Mouse (Mus musculus) natural killer cell, adult 2 months (primary cell): ENCODE measurements at regions not wholly inside any gene's neighbourhood (a gene's known extent, or its start where the extent isn't known, plus 50 kb on each side); places are given as distances from the start of the nearest gene placed in this dataset.

Source experiments
- DNase-seq, 2 experiments: peaks; one replicate each; pipeline ENCODE4 v3.0.0; 2022; ENCODE audit warnings: low spot score in 2 of 2

DNA sequence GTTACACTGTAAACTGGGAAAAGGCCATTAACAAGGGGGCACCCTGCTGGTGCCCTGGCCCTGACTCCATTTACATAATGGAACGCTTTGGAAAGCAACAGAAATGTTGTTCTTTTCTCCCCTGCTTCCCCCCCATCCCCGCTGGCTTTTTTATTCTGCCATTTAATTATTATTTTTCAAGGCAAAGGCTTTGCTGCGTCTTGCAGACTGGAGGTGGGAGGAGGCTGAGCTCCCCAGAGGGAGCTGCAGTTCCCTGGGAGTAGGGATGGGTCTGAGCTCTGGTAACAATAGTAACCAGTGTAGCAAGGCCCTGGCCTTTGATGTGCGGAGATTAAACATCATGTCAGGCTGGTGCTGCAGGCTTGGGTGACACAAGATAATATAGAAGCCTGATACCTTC, 168.6 kb downstream of the Gadd45g start:
- DNase-seq = no peak

DNA sequence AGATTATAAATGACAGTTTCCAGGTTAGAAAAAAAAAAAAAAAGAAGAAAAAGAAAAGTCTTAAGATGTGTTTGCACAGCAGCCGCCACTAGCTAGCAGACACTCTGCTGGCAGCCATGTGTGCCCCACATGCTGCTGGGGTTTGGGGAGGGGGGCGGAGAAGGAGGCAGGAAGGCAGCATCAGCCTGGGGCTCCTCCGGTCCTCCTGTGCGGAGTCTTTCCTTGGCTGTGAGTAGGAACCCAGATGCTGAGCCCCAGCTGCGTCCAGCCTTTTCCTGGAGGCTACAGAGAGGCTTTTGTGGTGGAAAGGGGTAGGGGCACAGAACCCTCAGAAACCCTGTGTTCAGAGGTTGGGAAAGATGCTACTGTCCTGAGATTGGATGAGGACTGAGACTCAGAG, 169.0 kb downstream of the Gadd45g start:
- no peak for DNase-seq

GRCm38 (mm10) chr13:52017598-52018190, 171.2 kb downstream of the Gadd45g start:
- no peak for DNase-seq

DNA sequence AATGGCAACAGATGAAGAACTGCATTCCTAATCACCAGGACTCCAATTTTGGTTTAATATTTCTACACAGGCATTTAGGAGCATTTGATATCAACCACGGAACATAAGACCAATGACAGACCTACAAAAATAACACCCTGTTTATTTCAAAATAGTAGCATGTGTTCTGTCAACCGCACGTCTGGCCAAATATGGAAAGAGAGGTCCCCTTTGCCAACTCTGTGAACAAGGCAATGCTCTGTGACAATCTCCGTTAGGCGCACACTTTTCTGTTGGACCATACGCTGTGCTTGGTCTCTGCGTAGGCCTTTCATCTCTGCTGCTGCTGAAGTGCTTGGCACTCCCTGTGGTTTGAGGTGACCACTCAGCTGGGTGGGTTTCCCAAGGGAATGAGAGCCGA, 173.2 kb downstream of the Gadd45g start:
- DNase-seq = no peak

DNA sequence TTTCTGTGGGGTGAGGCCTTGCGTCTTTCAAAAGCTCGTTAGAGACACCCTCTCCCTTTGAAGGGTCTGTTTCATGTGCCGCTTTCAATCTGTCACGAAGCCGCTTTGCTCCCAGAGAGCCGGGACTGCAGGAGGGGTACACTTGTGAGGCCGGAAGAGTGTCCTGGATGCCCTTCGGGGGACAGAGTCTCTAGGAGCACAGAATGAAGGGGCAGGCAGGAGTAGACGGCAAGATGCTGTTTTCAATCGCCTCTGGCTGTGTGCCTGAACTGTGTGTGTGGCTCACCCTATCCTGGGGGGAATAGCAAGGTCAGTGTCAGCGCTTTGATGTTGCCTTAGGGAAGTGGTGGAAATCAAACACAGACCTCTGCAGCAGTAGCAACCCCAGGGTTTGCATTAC, 174.7 kb downstream of the Gadd45g start:
- DNase-seq = no peak

DNA sequence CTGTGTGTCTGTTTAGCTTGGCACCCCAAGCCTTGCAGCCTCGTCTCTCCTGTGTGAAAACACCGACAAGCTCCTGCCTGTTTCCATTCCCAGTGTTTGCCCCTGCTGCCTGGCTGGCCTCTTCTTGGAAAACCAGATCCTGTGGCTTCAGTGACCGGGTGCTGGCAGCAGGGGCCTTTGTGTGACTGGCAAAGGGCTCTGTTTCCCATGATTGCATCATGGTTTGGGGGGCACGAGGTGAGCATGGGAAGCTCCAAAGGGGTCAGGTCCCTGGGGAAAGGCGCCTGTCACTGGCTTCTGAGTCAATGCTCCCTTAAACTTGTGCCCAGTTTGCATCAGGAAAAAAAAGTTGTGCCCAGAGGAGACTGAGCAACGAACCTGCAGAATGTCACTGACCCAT, 175.3 kb downstream of the Gadd45g start:
- DNase-seq = no peak

DNA sequence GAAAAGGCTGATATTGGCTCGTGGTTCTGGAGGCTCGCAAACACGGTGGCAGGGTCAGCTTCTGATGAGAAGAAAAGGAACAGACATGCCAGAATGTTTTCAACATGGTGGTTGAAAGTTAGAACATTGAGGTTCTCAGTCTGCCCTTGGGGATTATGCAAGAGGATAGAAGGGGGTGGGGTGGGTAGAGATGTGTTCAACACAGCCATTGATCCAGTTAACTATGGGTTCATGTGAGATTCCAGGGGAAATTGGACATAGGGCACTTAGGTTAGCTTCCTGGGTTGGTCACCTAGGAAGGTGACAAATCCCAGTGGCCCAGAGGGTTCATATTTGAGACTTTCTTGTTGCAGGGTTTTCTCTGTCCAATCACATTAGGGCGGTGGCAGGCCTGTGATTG, 176.1 kb downstream of the Gadd45g start:
- no peak for DNase-seq

DNA sequence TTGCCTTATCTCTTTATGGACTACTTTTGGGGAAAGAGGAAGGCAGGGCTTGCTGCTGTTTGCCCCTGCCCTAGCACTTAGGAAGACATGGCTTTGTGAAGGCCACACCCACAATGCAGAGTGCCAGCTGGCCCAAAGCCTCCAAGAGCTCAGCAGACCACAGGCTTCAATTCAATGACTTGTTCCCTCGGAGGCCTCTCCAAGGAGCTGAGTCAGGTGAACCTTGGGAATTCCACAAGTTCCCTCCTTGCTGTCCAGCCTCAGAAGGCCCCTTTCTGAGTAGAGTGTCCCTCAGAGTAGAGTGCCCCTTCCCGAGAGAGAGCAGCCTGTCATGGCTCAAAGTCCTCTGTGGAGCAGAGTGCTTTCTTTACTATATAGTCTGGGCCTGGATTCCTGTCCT, 177.9 kb downstream of the Gadd45g start:
- DNase-seq = no peak

- no peak for DNase-seq
These were observed 178.5 kb downstream of the Gadd45g start for GRCm38 (mm10) chr13:52024832-52025481.

- DNase-seq = no peak
These were observed 179.0 kb downstream of the Gadd45g start for GRCm38 (mm10) chr13:52025482-52025848.

- peak; percentile 72 to 77 for DNase-seq
These were observed 179.8 kb downstream of the Gadd45g start for GRCm38 (mm10) chr13:52026291-52026690.

DNA sequence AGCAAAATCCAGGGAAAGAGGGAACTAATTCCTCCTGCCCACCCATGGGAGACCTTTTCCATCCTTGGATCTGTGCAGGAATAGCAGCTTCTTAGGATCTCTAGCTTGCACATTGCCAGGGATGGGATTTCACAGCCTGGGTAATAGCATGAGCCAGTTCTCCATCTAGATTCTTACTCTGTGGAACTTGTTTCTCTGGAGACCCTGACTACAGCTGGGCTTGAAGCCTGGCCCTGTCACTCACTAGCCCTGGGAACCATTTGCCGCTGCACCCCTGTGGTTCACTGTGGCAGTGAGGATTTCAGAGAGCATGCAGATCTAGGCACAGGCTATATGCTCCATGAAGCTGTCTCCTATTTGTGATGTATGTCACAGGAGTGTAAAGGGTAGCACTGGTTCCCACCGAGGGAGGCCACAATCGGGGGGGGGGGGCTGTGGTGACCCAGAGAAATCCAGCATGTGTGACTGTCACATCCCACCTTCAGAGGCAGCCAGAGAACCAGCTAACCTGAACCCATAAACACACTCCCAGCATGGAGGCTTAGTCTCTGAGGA, 183.5 kb downstream of the Gadd45g start:
- DNase-seq = no peak

DNA sequence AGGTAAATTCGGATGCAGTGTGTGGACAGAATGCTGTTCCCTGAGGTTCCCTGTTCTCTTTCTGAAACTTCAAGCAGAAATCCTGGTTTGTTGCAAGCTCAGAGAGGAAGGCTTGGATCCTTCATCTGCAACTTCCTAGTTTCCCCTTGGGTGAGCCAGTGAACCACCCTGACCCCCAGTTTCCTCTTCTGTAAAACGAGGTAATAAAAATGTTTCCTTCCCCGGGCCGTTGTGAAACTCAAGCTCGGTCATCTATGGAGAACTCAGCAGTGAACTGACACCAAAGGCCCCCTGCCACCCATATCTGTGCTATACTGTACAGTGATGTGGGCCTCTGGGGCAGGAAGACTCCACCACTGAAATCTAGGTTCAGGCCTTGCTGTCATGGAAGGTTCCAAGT, 185.0 kb downstream of the Gadd45g start:
- no peak for DNase-seq

DNA sequence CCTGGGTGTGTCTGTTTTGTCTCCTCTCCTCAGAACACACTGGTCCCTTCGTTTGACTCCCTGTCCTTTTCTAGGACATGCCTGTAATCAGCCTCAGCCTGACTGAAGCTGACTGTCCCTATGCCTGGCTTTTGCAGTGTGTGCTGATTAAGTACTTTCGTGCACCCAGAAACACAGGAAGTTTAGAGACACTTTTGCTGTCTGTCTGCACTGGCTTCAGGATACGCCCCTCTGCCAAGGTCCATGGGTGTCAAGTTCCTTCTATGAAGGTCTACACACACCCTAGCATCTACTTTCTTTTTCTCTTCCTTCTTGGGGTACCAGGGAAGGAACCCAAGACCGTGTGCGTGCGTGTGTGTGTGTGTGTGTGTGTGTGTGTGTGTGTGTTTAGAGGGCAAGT, 189.3 kb downstream of the Gadd45g start:
- DNase-seq = peak in 1 of 2 experiments; percentile 30

GRCm38 (mm10) chr13:52036351-52036750, 189.9 kb downstream of the Gadd45g start:
- DNase-seq = peak in 1 of 2 experiments; percentile 42

DNA sequence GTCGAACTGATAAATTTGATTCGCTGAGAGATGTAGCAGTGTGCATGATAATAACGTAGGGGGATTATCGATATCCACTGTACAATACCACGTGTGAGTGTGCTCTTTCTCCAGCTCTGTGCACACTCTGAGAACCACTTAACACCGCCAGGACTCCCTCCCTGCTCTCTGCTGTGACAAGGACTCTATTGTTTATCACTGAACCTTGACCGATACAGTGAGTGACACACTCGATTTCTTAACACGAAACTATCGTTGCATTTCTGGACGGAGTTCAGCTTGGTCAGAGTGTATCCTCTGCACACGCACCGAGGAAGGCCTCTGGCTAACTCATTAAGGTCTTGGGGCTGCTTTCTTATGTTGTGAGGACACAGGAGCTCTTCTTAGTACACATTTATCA, 190.7 kb downstream of the Gadd45g start:
- DNase-seq = no peak

DNA sequence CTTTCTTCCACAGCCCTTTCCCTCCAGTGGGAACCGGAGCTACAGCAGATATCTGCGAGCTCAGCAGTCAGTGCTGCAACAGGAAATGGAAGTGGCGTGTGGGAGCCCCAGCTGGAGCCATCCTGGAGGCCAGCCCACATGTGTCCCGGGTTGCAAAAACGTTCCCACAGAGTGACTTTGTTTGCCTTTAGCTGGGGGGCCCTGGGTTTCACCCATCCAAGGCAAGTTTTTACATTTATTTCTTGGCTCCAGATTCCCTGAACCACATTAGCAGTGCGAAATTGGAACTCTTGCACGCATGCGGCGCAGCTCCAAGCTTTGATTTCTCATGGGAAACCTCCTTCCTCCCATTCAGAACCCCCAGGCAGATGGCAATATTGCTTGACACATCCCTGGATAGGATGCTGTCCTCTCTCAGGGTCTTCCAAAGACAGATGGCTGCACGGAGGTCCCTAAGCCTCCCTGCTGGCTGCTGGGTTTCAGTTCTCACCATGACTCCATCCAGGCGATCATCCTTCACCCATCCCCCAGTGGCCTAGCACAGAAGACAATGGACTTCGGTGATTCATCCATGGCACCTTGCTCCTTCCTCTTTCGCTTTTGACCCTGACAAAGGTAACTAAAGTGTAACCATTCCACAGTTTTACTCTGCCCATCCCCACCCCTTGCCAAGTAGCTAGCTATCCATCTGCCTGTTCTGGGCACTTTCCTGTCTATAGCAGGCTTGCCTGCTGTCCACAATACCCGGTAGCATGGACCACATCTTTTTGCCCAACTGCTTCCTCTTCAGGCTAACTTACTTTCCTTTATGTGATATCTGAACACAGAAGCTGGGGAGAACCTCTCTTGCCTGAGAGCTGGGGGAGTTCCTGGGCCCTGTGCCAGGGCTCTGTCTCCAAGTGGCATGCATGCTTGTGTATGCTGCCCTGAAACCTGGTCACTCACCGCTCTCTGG, 195.3 kb downstream of the Gadd45g start:
- no peak for DNase-seq

GRCm38 (mm10) chr13:52042867-52043266, 196.4 kb downstream of the Gadd45g start:
- no peak for DNase-seq

DNA sequence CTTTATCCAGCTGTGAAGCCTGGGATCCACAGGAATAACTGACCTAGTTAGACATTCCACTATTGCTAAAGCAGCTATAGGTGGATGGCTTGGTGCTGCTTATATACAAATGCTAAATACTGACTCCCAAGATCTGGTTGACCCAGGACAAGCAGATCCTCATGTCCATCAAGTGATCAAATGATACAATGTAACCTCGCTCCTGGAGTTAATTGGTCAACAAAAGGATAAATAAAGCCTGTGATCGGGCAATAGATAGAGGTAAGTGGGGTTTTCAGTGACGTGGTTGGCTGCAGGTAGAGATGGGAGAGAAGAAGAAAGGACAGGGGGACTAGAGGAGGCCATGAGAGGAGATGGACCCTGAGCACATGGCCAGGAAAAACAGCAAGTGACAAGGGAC, 197.4 kb downstream of the Gadd45g start:
- no peak for DNase-seq

DNA sequence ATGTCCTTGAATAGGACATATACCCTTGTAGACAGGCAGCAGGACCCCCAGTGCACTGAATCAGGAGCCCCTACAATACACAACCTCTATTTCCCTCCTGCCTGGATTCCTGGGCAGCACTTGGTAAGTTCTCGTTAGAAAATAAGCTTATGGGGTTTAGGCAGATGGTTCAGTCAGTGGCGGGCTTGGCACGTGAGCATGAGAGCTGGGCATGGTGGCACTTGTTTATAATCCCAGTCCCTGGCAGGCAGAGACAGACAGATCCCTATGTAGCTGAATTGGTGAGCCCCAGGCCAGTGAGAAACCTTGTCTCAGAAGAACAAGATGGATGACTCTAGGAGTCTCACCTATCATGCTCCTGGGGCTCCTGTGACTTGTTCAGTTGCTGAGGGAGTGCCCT, 198.9 kb downstream of the Gadd45g start:
- DNase-seq = no peak

- no peak for DNase-seq
These were observed 199.5 kb downstream of the Gadd45g start for GRCm38 (mm10) chr13:52046020-52046419.

DNA sequence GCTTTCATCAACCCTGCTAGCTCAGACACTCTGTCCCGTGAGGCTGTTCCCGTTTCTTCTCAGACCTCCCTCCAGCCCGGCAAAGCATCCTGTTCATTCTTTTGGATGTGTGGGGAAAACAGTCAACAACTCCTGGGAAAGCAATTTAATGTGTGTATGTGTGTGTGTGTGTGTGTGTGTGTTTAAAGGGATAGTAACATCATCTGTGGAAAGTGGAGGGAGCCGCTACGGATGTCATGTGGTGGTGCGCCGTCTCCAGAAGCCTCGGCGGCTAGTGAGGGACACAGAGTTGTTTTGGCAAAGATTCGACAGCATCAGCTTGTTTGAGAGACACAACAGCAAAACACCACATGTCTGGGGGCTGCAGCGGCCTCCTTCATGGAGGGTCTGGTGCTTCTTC, 200.2 kb downstream of the Gadd45g start:
- DNase-seq = no peak

- DNase-seq = no peak
These were observed 201.5 kb downstream of the Gadd45g start for GRCm38 (mm10) chr13:52047937-52048336.
